Mouse (Mus musculus) kidney, adult 2 months (tissue): Measurements from ENCODE around the gene Coro7.

Experiments used
- CTCF ChIP-seq: fragments of 200-500 bp; conservative IDR thresholded peaks from 2 replicates; pipeline ENCODE4 v1.5.1; 2011; ENCODE audit warnings: low read depth, mild to moderate bottlenecking, control low read depth, low read length, moderate library complexity, mixed read lengths; ENCODE audit not compliant: insufficient read depth, insufficient read length
- POLR2A ChIP-seq: fragments of 200-500 bp; IDR thresholded peaks from one replicate; pipeline ENCODE4 v1.6.1; 2011; ENCODE audit warnings: low read depth, low read length, control low read depth

DNA sequence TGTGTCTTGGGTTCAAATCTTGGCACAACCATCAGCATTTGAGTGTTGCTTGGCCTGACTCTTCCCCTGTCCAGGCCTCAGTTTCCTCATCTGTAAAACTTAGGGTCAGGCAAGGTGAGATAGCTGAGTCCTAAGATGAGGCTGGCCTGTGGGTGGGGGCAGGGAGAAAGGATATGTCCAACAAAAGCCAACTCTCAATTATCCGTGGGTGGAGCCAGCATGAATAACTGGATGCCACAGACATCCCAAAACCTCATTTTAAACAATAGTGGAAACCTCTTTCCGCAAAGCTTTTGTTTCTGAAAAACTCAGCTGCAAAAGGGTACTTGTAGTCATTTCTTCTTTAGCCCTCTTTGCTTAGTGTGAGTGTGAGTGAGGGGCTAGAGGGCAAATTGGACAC, 82.7 kb downstream of the Coro7 start:
- no peak for TF ChIP-seq CTCF
- TF ChIP-seq POLR2A, result no peak
